Mouse (Mus musculus): ENCODE results near the gene Rps8. TPM values are rescaled to one million over a fixed set of nuclear protein-coding genes. Genes with fewer than 3 reads are reported as not detected.
"Not testable (repeated sequence)": the region's sequence is repeated elsewhere in the genome, so short reads cannot be mapped to it uniquely, and the experiment has no call there.

Gene Rps8
- total RNA-seq (2021), result 876 and 1,008 TPM in 2 replicates
- long read RNA-seq, transcript Rps8-201 (6 exons, 860 nt), result major isoform, 118 of 151 reads
- long read RNA-seq, partial matches to known transcripts, result 25 of 151 reads
- long read RNA-seq, other reads (novel, unspliced or antisense), result 5 of 151 reads

DNA sequence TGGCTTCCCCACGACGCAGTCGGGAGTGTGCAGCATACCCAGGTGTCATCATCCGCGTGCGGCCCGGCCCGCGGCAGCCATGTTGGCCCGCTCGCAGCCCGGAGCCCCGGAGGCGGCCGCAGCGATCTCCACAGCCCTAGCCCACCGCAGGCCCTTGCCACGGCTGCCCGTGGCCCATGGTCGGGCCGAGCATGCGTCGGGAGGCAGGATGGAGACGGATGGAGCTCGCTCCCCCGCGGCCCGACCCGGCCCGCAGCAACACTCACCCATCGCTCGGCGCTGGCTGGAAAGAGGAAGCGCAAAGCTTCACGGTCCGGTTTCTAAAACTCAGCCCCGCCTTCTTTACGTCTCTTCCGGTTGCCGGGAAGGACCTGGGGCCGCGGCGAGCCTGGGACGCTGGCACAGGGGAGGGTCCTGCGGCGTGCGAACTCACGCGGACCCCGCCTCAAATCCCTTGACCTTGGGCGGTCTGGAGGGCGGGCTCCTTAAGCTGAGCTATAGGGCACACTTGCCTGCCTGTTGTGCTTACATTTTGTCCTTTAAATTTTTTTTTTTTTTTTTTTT is at the start of gene Rps8:
Gene Rps8, minus strand, starts transcription at position 452 of the 564 bp plus-strand sequence.
- peak; percentile 82 for DNase-seq

DNA sequence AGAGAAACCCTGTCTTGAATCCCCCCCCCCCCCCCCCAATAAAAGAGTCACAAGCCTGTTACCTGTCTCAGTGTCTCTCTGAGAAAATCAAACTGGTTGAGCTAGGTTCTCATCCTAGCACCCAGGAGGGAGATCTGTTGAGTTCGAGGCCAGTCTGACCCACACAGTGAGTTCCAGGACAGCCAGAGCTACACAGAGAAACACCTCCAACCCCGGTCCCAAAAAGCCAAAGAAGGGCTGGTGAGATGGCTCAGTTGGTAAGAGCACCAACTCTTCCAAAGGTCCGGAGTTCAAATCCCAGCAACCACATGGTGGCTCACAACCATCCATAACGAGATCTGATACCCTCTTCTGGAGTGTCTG is 46.9 kb upstream of the Rps8 start:
- DNase-seq, result no peak

DNA sequence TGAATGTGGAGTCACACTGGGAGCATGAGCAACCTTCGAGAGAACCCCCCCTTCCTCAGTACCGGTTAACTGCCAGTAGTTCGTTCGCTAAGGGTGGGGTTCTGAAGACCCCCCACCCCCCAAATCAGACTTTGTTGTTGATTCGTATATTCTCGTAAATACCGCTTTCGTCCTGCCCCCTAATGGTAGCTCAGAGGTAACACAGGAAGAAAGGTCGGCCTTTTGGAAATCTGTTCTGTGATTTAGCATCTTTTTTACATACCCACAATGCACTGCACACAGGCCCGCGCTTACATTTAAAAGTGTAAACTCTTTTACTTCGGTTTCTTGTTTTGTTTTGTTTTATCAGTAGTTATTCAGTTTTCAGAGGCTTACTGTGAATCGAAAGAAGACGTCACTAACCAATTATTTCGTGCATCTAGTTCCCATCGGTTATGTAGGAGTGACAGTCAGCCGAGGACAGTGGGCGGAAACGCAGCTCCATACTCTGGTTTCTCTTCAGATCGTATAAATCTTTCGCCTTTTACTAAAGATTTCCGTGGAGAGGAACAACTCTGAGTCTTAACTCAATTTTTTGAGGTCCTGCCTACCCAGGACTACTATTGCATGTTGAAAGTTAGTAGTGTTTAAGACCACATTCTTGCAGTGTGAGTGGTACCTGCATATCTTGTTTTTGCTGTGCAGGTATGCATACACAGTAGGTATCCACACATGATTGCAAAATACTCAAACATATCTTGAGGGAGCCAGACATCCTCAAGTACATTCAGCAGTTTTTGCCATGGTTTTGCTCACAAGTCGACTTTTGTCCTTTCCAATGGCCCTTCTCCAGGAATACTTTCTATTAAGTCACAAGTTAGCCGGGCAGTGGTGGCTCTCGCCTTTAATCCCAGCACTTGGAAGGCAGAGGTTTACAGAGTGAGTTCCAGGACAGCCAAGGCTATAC is 46.3 kb upstream of the Rps8 start:
- no peak for DNase-seq

DNA sequence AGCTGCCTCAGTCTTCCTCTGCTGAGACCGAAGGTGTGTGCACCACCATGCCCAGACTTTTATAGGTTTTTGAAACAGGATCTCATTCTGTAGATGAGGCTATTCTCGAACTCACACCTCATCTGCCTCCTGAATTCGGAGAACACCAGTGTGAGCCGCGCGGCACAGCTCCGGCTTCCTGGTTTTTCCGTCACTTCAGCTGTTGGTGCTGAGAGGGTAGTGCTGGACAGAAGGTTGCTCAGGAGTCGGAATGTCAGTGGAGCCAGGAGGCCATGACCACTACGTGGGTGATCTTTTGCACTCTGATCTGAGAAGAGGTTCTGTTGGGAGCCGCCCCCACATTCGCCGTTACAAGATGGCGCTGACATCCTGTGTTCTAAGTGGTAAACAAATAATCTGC is 35.8 kb upstream of the Rps8 start:
- DNase-seq, result no peak

DNA sequence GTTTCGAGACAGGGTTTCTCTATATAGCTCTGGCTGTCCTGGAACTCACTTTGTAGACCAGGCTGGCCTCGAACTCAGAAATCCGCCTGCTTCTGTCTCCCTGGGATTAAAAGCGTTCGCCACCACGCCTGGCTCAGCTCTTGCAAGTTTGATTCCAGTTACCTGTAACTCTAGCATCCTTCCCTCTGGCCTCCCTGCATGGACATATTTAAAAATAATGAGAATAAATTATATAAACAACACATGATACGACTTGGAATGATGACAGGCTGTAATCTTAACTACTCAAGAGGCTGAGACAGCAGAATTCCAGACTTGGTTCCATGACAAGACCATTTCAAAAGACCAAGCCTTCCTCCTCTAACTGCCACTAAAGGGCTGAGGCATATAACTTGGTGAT is 34.6 kb upstream of the Rps8 start:
- DNase-seq, result no peak

DNA sequence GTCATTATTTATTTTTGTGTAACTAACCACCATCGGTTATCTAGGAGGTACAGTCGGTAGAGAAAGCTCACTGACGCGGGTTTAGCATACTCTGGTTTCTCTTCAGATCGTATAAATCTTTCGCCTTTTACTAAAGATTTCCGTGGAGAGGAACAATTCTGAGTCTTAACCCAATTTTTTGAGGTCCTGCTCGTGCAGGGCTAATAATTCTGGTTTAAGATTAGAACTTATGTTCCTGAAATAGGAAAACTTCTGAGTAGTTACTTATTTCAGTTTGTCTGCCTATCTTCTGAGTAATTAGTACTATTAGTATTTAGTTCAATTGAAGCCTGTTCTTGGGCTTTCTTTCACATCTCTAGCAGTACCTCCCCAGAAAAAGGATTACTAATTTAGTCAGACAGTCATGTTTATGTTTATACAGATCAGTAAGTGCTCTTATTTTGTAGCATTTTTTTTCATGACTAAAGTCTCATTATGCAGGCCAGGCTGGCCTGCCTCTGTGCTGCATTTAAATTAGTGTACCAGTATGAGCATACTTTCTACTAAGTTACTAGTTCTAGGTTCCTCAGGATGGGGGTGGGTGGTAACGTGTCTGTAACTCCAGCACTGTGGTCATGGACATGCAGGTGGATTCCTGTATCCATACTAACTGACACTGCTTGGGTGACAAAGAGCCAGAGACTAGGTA is 34.0 kb upstream of the Rps8 start:
- no peak for DNase-seq

DNA sequence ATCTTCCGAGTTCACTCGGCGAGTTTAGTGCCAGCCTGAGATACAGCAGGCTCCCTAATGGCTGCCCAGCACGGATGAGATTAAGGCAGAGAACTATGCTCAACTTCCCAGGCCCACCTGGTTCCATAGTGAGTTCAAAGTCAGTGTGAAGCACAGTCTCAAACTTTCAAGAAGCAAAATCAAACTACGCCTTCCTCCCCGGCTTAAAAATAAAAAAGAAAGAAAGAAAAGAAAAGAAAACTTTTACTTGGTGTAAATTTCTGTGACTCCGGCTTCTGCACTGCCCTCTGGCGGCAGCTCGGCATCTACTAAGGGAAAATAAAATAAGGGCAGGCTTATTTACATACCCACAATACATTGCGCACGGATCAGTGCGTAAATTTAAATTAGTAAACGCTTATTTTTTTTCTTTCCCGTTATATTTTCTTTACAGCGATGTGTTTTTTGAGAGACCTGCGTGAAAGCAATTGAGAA is 33.4 kb upstream of the Rps8 start:
- peak; percentile 82 for DNase-seq

DNA sequence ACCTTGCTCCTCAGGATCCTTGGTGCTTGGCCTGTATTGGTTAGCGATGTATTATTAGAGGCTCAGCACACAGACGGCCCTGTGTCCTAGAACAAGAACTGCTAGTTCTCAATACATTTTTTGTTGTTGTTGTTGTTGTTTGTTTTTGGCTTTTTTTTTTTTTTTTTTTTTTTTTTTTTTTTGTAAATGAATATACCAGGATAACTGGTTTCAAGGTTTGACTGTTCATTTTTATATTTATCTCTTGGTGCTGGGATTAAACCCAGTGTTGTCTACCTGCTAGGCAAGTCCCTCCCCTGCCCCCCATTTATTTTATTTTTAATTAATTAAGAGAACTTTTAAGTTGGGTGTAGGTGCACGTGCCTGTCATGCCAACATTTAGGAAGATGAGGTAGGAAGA is 32.9 kb upstream of the Rps8 start:
- DNase-seq, result no peak

DNA sequence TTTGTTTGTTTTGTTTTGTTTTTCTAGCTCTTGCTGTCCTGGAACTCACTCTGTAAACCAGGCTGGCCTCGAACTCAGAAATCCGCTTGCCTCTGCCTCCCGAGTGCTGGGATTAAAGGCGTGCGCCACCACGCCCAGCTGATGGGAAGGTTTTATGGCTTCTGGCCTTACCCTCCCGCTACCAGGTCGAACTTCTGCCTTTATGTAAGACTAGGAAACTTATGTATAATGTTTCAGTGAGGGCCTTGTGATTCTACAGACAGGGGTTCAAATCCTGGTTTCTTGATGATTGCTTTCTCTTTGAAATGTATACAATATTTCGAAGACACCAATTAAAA is 26.7 kb upstream of the Rps8 start:
- DNase-seq, result not testable (repeated sequence)

DNA sequence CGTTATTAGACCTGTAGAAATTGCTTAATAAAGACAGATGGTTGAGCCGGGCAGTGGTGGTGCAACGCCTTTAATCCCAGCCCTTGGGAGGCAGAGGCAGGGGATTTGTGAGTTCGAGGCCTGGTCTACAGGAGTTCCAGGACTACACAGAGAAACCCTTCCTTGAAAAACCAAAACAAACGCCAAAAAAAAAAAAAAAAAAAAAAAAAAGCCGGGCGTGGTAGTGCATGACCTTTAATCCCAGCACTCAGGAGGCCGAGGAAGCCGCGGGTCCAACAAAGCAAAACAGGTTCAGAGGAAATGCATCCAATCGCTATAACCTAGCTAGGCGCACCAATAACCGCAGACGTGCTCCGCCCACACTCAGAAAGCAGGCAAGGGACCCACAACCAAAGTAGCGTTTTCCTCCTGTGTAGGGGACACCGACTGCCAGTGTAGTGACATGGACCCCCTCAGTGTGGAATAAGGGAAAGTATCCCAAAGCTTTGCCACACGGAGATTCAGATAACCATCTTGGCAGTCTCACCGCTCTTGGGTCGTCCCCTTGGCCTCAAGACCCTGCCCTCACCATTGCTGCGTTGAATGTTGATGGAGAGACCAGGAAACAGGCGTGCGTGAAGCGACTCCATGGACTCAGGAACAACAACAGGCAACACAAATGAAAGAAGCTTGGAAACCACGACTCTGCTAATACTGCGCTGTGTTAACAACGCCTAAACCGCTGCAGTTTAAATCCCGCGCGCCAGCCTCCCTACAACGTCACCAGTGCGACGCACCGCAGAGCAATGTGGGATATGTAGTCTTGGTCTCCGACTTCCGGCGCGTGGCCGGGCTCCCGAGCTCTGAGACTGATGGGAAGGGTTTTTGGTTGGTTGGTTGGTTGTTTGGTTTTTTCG is 26.1 kb upstream of the Rps8 start, which contains the start of gene Kif2c:
Gene Kif2c, minus strand, starts transcription at position 777 of the 896 bp plus-strand sequence.
- peak; percentile 91 for DNase-seq

DNA sequence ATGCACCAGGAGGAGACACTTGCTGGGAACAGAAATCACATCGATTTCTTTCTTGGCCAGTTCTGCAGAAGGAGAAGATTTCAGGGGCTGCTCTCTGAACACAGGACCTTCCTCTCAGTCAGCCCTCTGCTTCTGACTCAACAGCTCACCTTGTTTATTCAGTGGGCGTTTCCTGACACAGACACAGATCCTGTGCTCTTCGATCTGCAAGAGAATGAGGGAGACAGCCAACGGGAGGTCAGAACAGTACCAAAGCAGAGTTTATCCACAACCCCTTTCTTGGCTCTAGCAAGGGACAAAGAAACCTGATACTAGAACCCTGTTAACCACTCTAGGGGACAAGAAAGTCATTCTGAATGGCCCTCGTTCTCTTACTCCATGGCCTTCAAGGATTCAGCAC is 13.9 kb upstream of the Rps8 start:
- no peak for DNase-seq

DNA sequence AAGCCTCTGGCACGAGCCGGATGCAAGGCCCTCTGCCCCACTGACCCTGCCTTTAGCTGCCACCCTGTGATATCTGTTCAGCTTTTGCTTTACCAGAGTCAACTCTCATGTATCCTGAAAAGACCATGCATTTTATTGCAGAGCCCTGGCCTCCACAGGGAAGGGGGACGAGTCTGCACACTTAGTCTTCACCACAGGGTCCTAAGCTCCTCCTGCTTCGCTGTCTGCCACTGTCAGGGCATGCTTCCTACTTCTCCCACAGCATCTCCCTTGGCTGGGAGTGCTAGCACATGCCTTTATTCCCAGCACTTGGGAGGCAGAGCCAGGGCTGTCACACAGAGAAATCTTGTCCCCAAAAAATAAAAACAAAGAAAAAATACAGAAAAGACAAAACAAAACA is 5.1 kb upstream of the Rps8 start:
- DNase-seq, result no peak

DNA sequence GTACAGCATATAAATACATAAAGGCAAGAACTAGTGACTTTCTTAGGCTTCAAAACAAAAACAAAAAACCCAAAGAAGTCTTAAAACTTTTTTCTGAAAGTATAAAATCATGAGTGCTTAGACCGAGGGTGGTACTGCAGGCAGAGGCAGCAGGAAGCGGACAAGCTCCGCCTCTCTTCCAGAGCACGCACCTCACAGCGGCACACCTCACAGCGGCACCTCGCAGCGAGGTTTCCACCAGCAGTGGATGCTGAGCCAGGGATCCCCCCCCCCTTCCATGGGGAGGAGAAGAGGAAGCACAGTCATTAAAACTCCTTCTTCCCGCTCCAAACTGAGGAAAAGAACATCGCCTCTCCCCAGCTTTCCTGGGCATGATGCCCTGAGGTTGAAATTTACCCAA is 3.6 kb upstream of the Rps8 start:
- no peak for DNase-seq

DNA sequence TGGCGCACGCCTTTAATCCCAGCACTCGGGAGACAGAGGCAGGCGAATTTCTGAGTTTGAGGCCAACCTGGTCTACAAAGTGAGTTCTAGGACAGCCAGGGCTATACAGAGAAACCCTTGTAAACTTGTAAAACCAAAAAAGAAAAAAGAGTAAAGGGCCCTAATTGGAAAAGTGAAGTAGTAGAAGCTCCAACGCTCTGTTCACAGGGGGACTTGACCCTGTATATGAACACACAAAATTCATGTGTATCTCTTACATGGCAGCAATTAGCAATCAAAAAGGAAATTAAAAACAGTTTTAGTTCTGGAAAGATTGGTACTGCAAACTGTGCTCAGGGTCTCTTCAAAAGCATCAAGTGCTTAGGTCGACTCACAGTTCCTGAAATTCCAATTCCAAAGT is 329 bp upstream of the Rps8 start:
- no peak for DNase-seq

DNA sequence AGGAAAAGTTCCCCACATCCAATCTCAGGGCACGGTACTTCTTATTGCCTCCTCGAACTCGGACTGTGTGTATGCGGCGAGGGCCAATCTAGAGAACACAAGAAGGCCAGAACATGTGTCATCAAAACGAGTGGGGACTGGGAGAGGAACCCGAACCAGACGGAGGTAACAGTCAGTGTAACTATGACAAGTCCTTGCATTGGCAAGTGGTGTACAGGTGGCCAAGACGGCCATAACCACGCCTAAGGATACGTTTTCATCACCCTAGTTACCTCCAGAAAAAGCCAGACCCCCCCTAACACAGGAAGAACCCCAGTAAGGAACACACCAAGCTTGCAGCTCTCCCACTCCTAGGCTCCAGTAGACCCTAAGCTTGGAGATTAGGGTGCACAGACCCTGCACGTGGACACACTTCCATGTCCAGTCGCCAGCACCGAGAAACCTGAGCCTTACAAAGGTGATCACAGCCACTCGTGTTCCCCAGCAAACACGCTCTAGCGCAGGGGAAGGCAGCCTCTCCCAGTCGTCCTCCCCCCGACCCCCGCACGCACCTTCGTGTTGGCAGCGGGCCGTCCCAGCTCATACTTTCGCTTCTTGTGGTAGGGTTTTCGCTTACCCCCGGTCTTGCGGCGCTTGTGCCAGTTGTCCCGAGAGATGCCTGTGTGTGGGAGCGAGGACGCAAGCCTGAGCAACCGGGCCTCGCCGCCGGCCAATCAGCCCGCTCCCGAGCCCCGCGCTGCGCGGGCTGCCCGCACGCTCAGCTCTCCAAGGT is 837 bp downstream of the Rps8 start:
- DNase-seq, result peak; percentile 37

DNA sequence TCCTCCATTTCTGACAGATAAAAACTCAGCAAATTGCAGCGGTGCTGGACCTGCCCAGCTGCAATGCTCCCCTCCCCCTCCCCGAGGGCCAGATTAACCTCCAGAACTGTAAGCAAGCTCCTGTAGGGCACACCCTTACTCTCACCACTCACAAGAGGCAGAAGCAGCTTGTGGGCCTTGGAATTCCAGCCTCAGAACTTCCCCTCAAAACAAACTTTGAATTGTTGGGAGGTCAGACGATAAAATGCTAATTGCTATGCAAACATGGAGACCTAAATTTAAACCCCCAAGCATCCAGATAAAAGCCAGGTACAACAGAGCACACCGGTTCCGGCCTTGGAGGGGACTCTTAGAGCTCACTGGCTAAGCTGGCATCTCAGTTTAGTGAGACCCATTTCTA is 3.3 kb downstream of the Rps8 start:
- DNase-seq, result no peak

DNA sequence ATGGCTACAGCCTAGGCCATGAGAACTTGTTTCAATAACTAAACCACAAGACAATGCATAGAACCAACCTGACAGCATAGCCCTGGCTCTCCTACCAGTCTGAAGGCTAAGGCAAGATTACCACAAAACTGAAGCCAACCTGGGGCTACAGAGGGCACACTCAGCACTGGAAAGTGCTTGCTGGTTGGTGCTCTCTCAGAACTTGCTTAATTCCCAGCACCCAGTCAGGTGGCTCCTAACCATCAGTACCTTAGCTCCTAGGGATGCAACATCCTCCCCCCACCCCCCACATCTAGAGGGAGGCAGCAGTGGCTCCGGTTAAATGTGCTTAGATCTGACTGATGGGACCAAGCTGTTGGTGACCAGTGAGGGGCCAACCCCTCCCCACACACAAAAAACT is 4.6 kb downstream of the Rps8 start:
- no peak for DNase-seq

DNA sequence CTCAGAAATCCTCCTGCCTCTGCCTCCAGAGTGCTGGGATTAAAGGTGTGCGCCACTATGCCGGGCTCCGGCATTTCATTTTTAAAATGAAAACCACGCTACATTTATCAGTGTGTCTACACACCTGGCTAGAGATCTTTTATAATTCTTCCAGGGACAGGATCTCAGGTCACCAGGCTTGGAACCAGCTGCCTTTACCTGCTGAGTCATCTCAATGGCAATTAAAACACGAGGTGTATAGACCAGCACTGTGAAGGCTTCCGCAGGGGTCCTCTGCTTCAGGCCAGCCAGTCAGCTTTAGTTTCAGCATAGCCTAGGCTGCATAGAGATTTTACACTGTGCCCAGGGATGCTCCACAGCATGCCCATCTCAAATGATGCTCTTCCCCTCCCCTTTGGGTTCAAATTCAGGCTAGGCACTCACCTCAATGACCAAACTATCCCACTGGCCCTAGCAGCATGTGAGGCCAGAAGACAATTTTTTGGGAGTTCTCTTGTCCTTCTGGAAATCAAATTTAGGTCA is 5.8 kb downstream of the Rps8 start:
- DNase-seq, result no peak

DNA sequence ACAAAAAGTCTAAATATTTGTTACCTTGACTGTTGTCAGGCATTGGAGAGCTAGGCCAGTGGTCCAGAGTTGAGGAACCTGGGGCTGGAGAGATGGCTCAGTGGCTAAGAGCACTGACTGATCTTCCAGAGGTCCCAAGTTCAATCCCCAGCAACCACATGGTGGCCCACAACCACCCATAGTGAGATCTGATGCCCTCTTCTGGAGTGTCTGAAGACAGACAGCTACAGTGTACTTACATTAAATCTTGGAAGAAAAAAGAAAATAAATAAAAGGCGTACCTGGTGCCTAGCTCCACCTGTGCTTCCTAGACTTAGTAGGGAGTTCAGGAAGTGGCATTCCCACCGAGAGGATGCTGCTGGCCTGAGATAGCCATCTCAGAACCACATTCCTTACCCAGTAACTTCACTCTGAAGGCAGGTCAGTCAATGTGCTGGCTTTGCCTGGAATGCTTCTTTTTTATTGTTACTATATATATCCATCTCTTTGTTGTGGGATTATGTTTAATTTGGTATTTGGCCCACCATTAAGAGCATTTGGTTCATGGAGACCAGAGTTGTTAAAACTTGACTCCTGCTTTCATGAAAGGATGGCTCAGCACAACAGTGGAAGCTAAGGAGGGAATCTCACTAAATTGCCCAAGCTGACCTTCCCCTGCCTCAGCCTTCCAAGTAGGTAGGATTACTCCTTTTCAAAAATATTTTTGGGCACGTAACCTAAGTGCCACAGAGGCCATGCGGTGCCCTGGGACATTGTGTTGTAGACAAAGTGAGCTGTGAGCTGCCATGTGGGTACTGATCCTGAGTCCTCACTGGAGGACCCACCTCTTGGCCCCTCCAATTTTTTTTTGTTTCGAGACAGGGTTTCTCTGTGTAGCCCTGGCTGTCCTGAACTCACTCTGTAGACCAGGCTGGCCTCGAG is 6.5 kb downstream of the Rps8 start:
- no peak for DNase-seq

DNA sequence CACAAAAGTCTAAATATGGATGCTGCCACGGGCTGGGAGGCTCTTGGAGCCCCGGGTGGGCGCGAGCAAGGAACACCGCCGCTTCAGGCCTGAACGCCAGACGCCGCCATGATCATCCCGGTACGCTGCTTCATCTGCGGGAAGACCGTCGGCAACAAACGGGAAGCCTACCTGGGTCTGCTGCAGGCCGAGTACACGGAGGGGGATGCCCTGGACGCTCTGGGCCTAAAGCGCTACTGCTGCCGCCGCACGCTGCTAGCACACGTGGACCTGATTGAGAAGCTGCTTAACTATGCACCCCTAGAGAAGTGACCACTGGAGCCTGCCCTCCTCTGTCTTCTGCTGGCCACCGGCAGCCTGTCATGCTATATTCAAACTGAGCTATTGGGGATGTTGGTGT is 7.2 kb downstream of the Rps8 start:
- no peak for DNase-seq

Measured in adrenal gland, postnatal 25 days (tissue).